Mouse (Mus musculus) small intestine, adult 2 months (tissue): Measurements from ENCODE around the gene Acaca.

Experiments
- CTCF ChIP-seq: fragments of 200-500 bp; IDR thresholded peaks from 2 replicates; pipeline ENCODE4 v1.5.1; 2012; ENCODE audit warnings: low read depth, mild to moderate bottlenecking, control low read depth, inconsistent platforms, low read length, moderate library complexity, mixed read lengths; ENCODE audit not compliant: insufficient replicate concordance, insufficient read length; ENCODE audit errors: extremely low read depth
- POLR2A ChIP-seq: fragments of 200-500 bp; IDR thresholded peaks from 2 replicates; pipeline ENCODE4 v1.6.1; 2012; ENCODE audit warnings: low read depth, mild to moderate bottlenecking, control low read depth, inconsistent platforms, low read length, moderate library complexity

- no peak for TF ChIP-seq CTCF
- TF ChIP-seq POLR2A, result no peak
Measured at GRCm38 (mm10) chr11:84305474-84305873, 176.0 kb downstream of the Acaca start.
